Mouse (Mus musculus) MEL (cell line): ENCODE measurements around the gene Ptcd2.

Experiments
- BHLHE40 ChIP-seq: IDR thresholded peaks from 2 replicates; pipeline ENCODE4 v1.6.1; 2012; ENCODE audit warnings: low read depth, mild to moderate bottlenecking, inconsistent platforms, low read length, improper control_type of control experiment, borderline replicate concordance
- CHD1 ChIP-seq: IDR thresholded peaks from 2 replicates; pipeline ENCODE4 v1.6.1; 2012; ENCODE audit warnings: low read depth, mild to moderate bottlenecking, inconsistent platforms, low read length, improper control_type of control experiment
- CTCF ChIP-seq, 3 experiments: IDR thresholded peaks in 2 of 3; conservative IDR thresholded peaks in 1 of 3; 2 replicates each; pipeline ENCODE4 v1.5.1; 2011 to 2012; ENCODE audit warnings: low read length in 3 of 3, low read depth in 2 of 3, mild to moderate bottlenecking in 2 of 3, improper control_type of control experiment in 1 of 3, inconsistent platforms in 1 of 3, mixed read lengths in 1 of 3, moderate library complexity in 1 of 3; ENCODE audit not compliant: control insufficient read depth in 1 of 3, insufficient read depth in 1 of 3, poor library complexity in 1 of 3, severe bottlenecking in 1 of 3
- EP300 ChIP-seq, 2 experiments: IDR thresholded peaks; 2 replicates each; pipeline ENCODE4 v1.6.1; 2011; ENCODE audit warnings: improper control_type of control experiment in 2 of 2, low read length in 2 of 2, low read depth in 1 of 2, mild to moderate bottlenecking in 1 of 2
- MAFK ChIP-seq: IDR thresholded peaks from 2 replicates; pipeline ENCODE4 v1.6.1; 2011; ENCODE audit warnings: low read depth, mild to moderate bottlenecking, low read length, improper control_type of control experiment, borderline replicate concordance
- MAZ ChIP-seq: IDR thresholded peaks from 2 replicates; pipeline ENCODE4 v1.6.1; 2012; ENCODE audit warnings: low read depth, mild to moderate bottlenecking, inconsistent platforms, low read length, improper control_type of control experiment
- MXI1 ChIP-seq: IDR thresholded peaks from 2 replicates; pipeline ENCODE4 v1.6.1; 2011; ENCODE audit warnings: mild to moderate bottlenecking, low read depth, low read length, improper control_type of control experiment
- MYC ChIP-seq: IDR thresholded peaks from 2 replicates; pipeline ENCODE4 v1.6.1; 2011; ENCODE audit warnings: low read depth, mild to moderate bottlenecking, low read length, improper control_type of control experiment, moderate library complexity
- POLR2A ChIP-seq, 2 experiments: IDR thresholded peaks; 2 replicates each; pipeline ENCODE4 v1.6.1; 2011 to 2012; ENCODE audit warnings: low read length in 2 of 2, mild to moderate bottlenecking in 2 of 2, control low read depth in 1 of 2, improper control_type of control experiment in 1 of 2, low read depth in 1 of 2, moderate library complexity in 1 of 2; ENCODE audit not compliant: control insufficient read depth in 1 of 2, insufficient read depth in 1 of 2, poor library complexity in 1 of 2
- POLR2AphosphoS2 ChIP-seq: IDR thresholded peaks from 2 replicates; pipeline ENCODE4 v1.6.1; 2011; ENCODE audit warnings: low read length, improper control_type of control experiment
- RCOR1 ChIP-seq: IDR thresholded peaks from 2 replicates; pipeline ENCODE4 v1.6.1; 2012; ENCODE audit warnings: low read depth, mild to moderate bottlenecking, inconsistent platforms, low read length, improper control_type of control experiment
- TAL1 ChIP-seq: IDR thresholded peaks from 2 replicates; pipeline ENCODE4 v1.6.1; 2012; ENCODE audit warnings: mild to moderate bottlenecking, inconsistent platforms, low read length, moderate library complexity, mixed read lengths
- TCF12 ChIP-seq: IDR thresholded peaks from 2 replicates; pipeline ENCODE4 v1.6.1; 2014; ENCODE audit warnings: low read depth, mild to moderate bottlenecking, inconsistent platforms, low read length, improper control_type of control experiment, moderate library complexity
- ZNF384 ChIP-seq: IDR thresholded peaks from 2 replicates; pipeline ENCODE4 v1.6.1; 2012; ENCODE audit warnings: low read depth, mild to moderate bottlenecking, inconsistent platforms, low read length, improper control_type of control experiment

DNA sequence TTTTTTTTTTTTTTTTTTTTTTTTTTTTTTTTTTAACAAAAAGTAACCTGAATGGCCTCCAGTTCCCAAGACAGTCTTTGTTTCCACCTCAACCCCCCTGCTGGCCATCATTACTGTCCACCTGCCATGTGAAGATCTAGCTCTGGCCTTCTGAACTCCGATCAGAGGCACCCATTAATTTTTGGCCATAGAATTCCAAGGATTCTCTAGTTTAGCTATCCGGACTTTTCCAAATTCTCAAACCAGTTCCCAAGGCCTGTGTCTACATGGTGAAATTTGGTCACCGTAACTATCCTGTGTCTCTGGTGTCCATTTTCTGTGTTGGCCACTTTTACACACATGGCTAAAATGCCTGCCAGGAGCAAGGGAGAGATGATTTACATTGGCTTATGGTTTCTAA is 67.0 kb downstream of the Ptcd2 start:
- TF ChIP-seq POLR2AphosphoS2 (no peak), ZNF384 (no peak), CHD1 (no peak), MAZ (no peak), MAFK (no peak), POLR2A (IDR thresholded peaks at IDR 0.05; ENCODE audit: control insufficient read depth in 1 of 2, insufficient read depth in 1 of 2, low read depth in 1 of 2, low read length in 2 of 2, poor library complexity in 1 of 2) (no peak), TAL1 (no peak), MXI1 (no peak), BHLHE40 (no peak), CTCF (IDR thresholded peaks at IDR 0.05 in 2 of 3, conservative IDR thresholded peaks at IDR 0.05 in 1 of 3; ENCODE audit: control insufficient read depth in 1 of 3, insufficient read depth in 1 of 3, low read depth in 2 of 3, low read length in 3 of 3, poor library complexity in 1 of 3, severe bottlenecking in 1 of 3) (no peak), EP300 (IDR thresholded peaks at IDR 0.05; ENCODE audit: low read depth in 1 of 2, low read length in 2 of 2) (no peak), MYC (no peak), RCOR1 (no peak), TCF12 (no peak)
